Mouse (Mus musculus): Measurements from ENCODE around the gene Angptl6. TPM values are rescaled to one million over a fixed set of nuclear protein-coding genes. Genes with fewer than 3 reads are reported as not detected.

Angptl6 gene
- polyA plus RNA-seq, 1 experiment: 2.7 TPM

DNA sequence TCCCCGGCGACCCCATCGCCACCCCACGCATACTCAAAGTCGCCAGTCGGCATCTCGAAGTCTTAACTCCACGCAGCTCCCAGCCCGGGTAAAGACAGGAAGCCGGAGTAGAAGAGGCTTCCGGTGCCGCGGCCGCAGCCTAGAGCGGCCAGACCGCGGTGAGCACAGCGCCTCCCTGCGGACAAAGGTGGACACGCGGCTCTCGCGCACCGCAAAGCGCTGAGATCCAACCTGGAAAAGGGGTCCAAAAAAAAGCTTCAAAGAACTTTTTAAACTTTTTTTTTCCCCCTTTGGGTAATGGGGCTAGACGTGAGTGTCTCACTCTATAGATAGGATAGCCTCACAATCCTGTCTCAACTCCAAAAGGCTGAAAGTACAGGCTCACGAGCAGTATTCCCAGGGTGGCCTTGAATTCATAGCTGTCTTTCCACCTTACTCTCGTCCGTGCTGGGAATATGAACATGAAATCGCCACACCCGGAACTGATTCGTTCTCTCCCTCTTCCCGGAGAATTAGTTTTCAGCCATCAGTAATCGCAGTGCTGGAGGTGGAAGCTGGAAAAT lies 19.1 kb upstream of the Angptl6 start, which contains the start of gene Eif3g:
Eif3g (minus strand) TSS at position 113 of the 563 bp plus-strand sequence.
- 7% methylated on average over 34 of the region's 34 CpGs for WGBS
- peak; percentile 74 to 77 for DNase-seq (ENCODE audit: low read depth in 1 of 2, low spot score in 2 of 2)
- Histone ChIP-seq H3K36me3 (ENCODE audit: control insufficient read depth, insufficient read depth, low read length) (peaks cover 24% of the 10 kb centered on the region), H3K27ac (ENCODE audit: insufficient read depth, low read length) (no peak within 1 kb of the TSS; the same call in 1 of the 2 replicates), H3K27me3 (ENCODE audit: control insufficient read depth, insufficient read depth, low read length) (no peaks in the 10 kb centered on the region), H3K4me3 (ENCODE audit: extremely low read depth, insufficient read depth, insufficient read length) (peak within 1 kb of the TSS; percentile 83), H3K4me1 (ENCODE audit: control insufficient read depth, insufficient read depth, insufficient read length) (peaks cover 5% of the 10 kb centered on the region; the same call in 1 of the 2 replicates)
- TF ChIP-seq CTCF (IDR thresholded peaks at IDR 0.05; ENCODE audit: extremely low read depth, insufficient read depth, insufficient read length, insufficient replicate concordance): peak; percentile 96
- peak; percentile 48 for TF ChIP-seq POLR2A (IDR thresholded peaks at IDR 0.05; ENCODE audit: low read depth, low read length)

DNA sequence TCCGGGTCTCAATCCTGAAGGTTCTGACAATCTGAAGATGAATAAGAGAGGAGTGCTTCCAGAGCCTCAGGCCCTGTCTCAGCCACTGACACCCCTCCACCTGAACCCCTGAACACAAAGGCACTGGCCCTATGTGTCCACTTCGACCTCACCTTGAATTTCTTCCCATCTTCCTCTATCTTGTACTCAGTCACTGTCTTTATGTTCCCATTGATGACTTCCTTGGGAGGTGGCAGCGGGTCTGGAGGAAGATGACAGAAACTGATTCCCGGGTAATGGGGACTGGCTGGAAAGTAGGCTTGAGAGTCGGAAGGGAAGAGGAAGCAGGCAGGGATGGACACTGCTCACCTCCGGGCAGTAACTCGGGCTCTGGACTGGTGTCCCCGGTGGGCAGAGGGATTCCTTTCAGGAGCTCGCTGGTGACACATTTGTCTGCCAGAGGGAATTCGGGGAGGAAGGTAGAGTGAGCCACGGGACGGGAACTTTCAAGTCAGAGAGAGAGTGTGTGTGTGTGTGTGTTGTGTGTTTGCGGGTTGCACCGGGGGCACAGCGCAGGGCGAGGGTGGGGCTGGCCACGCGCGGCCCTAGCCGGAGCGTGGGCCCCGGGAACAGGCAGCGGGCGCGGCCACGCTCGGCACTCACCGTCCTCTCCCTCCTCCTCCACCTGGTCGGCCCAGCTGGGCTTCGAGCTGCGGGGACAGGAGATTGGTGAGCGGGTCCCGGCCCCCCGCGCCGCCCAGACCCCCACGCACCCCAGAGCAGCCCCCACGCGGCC lies 18.4 kb upstream of the Angptl6 start:
- WGBS: 4% methylated on average over 38 of the region's 39 CpGs
- no peak for TF ChIP-seq POLR2A (IDR thresholded peaks at IDR 0.05; ENCODE audit: low read depth, low read length)
- TF ChIP-seq CTCF (IDR thresholded peaks at IDR 0.05; ENCODE audit: extremely low read depth, insufficient read depth, insufficient read length, insufficient replicate concordance): no peak
- Histone ChIP-seq H3K36me3 (ENCODE audit: control insufficient read depth, insufficient read depth, low read length) (peaks cover 28% of the 10 kb centered on the region), H3K4me1 (ENCODE audit: control insufficient read depth, insufficient read depth, insufficient read length) (peaks cover 5% of the 10 kb centered on the region; the same call in 1 of the 2 replicates), H3K27ac (ENCODE audit: insufficient read depth, low read length) (no peak overlapping the region; the same call in 1 of the 2 replicates), H3K4me3 (ENCODE audit: extremely low read depth, insufficient read depth, insufficient read length) (peak overlapping the region; percentile 83), H3K27me3 (ENCODE audit: control insufficient read depth, insufficient read depth, low read length) (no peaks in the 10 kb centered on the region)
- no peak for DNase-seq (ENCODE audit: low read depth in 1 of 2, low spot score in 2 of 2)

DNA sequence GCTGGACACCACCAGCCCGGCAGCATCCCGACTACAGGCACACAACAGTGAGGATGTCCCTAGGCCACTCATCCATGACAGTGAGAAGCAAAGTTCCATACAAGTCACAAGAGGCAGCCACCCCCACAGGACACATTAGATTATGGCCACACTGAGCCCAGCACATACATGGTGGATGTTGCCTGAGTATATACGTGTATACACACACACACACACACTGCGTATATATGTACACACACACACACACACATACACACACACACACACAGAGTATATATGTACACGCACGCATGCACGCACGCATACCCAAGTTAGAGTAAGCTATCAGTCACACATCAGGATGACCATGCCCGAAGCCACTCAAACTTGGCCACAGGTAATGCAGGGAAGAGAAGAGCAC lies 15.9 kb upstream of the Angptl6 start:
- 95% methylated on average over 9 of the region's 9 CpGs for WGBS
- Histone ChIP-seq H3K27ac (ENCODE audit: insufficient read depth, low read length) (no peak overlapping the region), H3K4me3 (ENCODE audit: extremely low read depth, insufficient read depth, insufficient read length) (no peak overlapping the region), H3K4me1 (ENCODE audit: control insufficient read depth, insufficient read depth, insufficient read length) (peaks cover 5% of the 10 kb centered on the region; the same call in 1 of the 2 replicates), H3K36me3 (ENCODE audit: control insufficient read depth, insufficient read depth, low read length) (peaks cover 47% of the 10 kb centered on the region), H3K27me3 (ENCODE audit: control insufficient read depth, insufficient read depth, low read length) (no peaks in the 10 kb centered on the region)
- DNase-seq (ENCODE audit: low read depth in 1 of 2, low spot score in 2 of 2): no peak
- TF ChIP-seq POLR2A (IDR thresholded peaks at IDR 0.05; ENCODE audit: low read depth, low read length): no peak
- no peak for TF ChIP-seq CTCF (IDR thresholded peaks at IDR 0.05; ENCODE audit: extremely low read depth, insufficient read depth, insufficient read length, insufficient replicate concordance)

DNA sequence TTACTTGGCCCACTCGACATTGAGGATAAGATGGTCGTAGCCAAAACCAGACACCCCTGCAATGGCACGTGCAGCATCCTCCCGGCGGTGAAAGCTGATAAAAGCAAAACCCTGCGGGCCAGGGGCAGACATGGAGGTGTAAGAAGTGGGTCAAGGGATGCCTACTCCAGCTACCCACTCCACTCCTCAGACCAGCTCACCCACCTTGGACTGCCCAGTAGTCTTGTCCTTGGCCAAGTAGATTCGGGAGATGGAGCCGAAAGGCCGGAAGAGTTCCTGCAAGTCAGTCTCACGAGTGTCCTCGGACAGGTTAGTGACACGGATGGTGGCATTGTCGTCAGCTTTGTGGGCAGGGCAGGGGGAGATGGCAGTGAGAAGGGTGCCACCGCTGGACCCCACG lies 15.1 kb upstream of the Angptl6 start:
- no peak for DNase-seq (ENCODE audit: low read depth in 1 of 2, low spot score in 2 of 2)
- Histone ChIP-seq H3K27me3 (ENCODE audit: control insufficient read depth, insufficient read depth, low read length) (no peaks in the 10 kb centered on the region), H3K27ac (ENCODE audit: insufficient read depth, low read length) (no peak overlapping the region), H3K4me3 (ENCODE audit: extremely low read depth, insufficient read depth, insufficient read length) (no peak overlapping the region), H3K36me3 (ENCODE audit: control insufficient read depth, insufficient read depth, low read length) (peaks cover 54% of the 10 kb centered on the region), H3K4me1 (ENCODE audit: control insufficient read depth, insufficient read depth, insufficient read length) (peaks cover 5% of the 10 kb centered on the region; the same call in 1 of the 2 replicates)
- WGBS: 95% methylated on average over 15 of the region's 15 CpGs
- no peak for TF ChIP-seq CTCF (IDR thresholded peaks at IDR 0.05; ENCODE audit: extremely low read depth, insufficient read depth, insufficient read length, insufficient replicate concordance)
- no peak for TF ChIP-seq POLR2A (IDR thresholded peaks at IDR 0.05; ENCODE audit: low read depth, low read length)

- no peak overlapping the region for H3K27ac ChIP-seq (ENCODE audit: insufficient read depth, low read length)
- 93% methylated on average over 13 of the region's 13 CpGs for WGBS
- no peak overlapping the region for H3K4me3 ChIP-seq (ENCODE audit: extremely low read depth, insufficient read depth, insufficient read length)
- no peaks in the 10 kb centered on the region for H3K27me3 ChIP-seq (ENCODE audit: control insufficient read depth, insufficient read depth, low read length)
- H3K36me3 ChIP-seq (ENCODE audit: control insufficient read depth, insufficient read depth, low read length): peaks cover 55% of the 10 kb centered on the region
- TF ChIP-seq CTCF (IDR thresholded peaks at IDR 0.05; ENCODE audit: extremely low read depth, insufficient read depth, insufficient read length, insufficient replicate concordance) (no peak), POLR2A (IDR thresholded peaks at IDR 0.05; ENCODE audit: low read depth, low read length) (no peak)
- peaks cover 5% of the 10 kb centered on the region; the same call in 1 of the 2 replicates for H3K4me1 ChIP-seq (ENCODE audit: control insufficient read depth, insufficient read depth, insufficient read length)
- DNase-seq (ENCODE audit: low read depth in 1 of 2, low spot score in 2 of 2): no peak
These were observed 14.2 kb upstream of the Angptl6 start for GRCm38 (mm10) chr9:20893590-20894343.

DNA sequence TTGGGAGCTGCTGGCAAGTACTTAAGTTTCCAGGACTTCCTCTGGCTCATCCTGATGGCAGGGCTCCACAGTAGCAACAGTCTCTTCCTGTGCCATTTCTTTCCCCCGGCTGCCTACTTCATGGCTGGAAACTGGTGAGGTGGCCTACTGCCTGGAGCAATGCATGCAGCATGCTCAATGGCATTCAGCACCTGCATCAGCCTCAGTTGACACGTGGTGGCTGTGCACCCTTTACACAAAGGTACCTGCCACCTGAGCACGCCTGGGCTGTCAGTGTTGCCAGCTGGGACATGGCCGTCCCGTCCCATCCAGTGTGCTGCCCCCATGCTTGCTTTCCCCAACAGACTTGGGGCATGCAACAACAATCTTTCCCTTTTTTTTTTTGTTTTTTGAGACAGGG lies 13.5 kb upstream of the Angptl6 start:
- peaks cover 5% of the 10 kb centered on the region; the same call in 1 of the 2 replicates for H3K4me1 ChIP-seq (ENCODE audit: control insufficient read depth, insufficient read depth, insufficient read length)
- no peaks in the 10 kb centered on the region for H3K27me3 ChIP-seq (ENCODE audit: control insufficient read depth, insufficient read depth, low read length)
- H3K4me3 ChIP-seq (ENCODE audit: extremely low read depth, insufficient read depth, insufficient read length): no peak overlapping the region
- no peak for TF ChIP-seq POLR2A (IDR thresholded peaks at IDR 0.05; ENCODE audit: low read depth, low read length)
- no peak for TF ChIP-seq CTCF (IDR thresholded peaks at IDR 0.05; ENCODE audit: extremely low read depth, insufficient read depth, insufficient read length, insufficient replicate concordance)
- H3K27ac ChIP-seq (ENCODE audit: insufficient read depth, low read length): no peak overlapping the region
- no peak for DNase-seq (ENCODE audit: low read depth in 1 of 2, low spot score in 2 of 2)
- peaks cover 55% of the 10 kb centered on the region for H3K36me3 ChIP-seq (ENCODE audit: control insufficient read depth, insufficient read depth, low read length)
- WGBS: 81% methylated on average over 5 of the region's 5 CpGs
